Mouse (Mus musculus) thymus, postnatal 36 days (tissue): ENCODE results near the gene Higd2a.
"Not testable (repeated sequence)": the region's sequence is repeated elsewhere in the genome, so short reads cannot be mapped to it uniquely, and the experiment has no call there.

ENCODE experiments used
- DNase-seq, 2 experiments: peaks; one replicate each; pipeline ENCODE4 v3.0.0; 2022; ENCODE audit warnings: mixed read lengths in 2 of 2

Higd2a gene

GRCm38 (mm10) chr13:54582860-54583259 is 7.1 kb upstream of the Higd2a start:
- no peak for DNase-seq

GRCm38 (mm10) chr13:54585831-54586230 is 4.2 kb upstream of the Higd2a start:
- DNase-seq, result no peak

DNA sequence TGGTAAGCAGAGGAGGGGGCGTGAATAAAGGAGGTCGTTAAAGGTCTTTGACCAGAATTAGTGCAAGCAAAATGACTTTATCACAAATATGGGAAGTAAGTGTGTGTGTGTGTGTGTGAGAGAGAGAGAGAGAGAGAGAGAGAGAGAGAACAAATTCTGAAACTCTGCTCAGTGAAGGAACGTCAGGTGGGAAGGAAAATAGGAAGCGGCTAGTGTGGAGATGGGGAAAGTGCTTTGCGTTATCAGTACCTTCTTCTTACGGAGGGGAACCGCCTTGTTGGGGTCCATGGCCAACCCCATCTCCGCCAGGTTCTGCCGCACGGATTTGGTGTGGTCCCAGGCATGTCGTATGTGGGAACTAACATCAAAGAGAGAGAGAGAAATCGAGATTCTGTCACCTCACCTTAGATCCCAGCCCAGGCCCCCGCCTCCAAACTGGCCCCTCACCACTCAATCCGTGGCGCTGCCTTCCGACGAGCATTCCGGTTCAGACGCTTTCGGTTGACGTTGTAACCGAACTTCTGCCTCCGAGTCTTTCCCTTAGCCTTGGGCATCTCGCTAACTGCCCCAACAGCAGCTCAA is 502 bp upstream of the Higd2a start:
- no peak for DNase-seq

- DNase-seq, result no peak
These were observed 1.9 kb downstream of the Higd2a start for GRCm38 (mm10) chr13:54591776-54592356.

- DNase-seq, result no peak
These were observed 3.6 kb downstream of the Higd2a start for GRCm38 (mm10) chr13:54593617-54594016.

DNA sequence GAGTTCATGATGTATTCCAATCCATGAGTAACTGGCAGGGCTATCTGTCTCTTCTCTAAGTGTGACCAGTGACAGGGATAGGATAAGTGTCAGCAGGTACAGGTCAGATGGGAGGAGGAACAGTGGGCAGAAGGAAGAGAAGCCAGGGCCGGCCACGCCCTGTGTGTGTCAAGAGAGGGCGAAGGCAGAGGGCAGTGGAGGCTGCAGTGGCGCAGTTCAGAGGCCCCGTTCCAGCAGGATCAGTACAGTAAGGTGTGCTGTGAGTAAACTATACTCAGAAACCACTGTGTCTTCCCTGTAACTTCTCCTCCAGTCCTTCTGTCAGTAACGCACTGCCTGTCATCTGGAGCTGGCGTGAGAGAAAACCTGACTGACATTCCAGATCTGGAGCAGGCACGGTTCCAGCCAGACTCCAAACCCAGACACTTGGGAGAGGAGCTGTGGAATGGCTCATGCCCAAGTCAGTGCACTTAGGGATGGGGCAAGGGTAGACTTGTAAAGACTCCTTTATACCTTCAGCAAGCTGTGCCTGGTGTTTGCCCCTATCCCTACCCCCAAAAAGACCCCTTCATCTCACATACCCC is 6.2 kb downstream of the Higd2a start:
- no peak for DNase-seq

DNA sequence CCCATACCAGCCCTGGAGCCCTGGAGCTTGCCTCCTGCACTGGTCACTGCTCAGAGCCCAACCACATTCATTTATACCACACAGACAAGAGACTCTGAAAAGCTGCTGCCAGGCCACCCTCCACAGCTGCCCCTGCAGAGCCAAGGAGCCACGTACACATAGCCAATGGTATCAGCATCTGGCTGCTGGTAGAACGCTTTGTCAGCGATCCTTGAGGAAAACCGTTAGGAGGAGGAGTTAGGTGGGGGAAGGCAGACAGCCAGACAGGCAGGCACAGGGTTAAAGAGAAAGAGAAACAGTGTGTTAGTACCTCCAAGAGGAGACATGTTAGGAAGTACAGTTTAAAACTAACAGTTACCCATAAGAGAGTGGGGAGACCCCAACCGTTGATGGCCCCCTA is 6.9 kb downstream of the Higd2a start:
- DNase-seq, result no peak

DNA sequence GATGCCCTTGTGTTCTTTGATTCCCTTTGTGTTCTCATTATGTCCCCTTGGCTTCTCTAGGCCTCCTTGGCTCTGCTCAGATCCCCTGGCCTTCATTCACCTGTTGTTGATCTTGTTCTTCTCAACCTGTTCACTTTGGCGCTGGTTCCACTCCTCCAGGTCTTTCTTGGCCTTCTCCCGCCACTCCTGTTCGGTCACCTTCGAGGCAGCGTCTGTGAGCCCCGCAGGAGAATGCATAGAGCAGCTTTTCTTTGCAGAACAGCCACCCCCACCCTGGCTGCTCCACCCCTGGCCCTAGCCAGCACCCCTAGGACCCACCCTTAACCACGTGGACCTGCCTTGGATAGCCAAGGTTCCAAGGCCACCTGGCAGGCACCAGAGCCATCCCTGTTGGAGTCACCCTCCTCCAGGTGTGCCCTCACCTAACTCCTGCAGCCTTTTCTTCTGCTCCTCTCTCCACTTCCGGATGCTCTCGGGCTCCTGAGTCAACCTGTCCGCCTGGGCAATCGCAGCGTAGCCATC is 8.7 kb downstream of the Higd2a start:
- DNase-seq, result no peak

DNA sequence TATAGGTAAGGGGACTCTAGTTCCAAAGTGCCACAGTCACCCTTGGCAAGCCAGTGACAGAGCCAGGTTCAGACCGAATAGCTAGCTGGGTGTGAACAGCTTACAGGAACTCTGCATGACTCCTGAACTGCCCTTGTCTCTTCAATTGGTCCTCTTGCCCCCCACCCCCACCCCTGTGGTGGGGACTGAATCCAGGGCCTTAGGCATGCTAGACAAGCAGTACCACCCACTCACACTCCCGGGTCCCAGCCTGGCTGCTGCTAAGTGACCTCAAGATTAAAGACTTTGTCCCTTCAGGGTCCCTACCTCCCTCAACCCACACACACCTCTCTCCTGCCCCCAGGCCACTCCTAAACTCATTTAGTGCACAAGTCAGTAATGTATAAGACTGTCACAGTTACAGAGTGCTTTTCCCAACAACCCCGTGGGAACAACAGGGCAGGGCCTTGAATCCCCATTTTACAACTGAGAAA is 12.7 kb downstream of the Higd2a start:
- no peak for DNase-seq

GRCm38 (mm10) chr13:54603501-54603900 is 13.5 kb downstream of the Higd2a start:
- no peak for DNase-seq

GRCm38 (mm10) chr13:54604221-54604620 is 14.2 kb downstream of the Higd2a start:
- DNase-seq, result no peak

- no peak for DNase-seq
These were observed 15.4 kb downstream of the Higd2a start for GRCm38 (mm10) chr13:54605426-54605825.

- no peak for DNase-seq
These were observed 17.2 kb downstream of the Higd2a start for GRCm38 (mm10) chr13:54607204-54607603.

GRCm38 (mm10) chr13:54608002-54608401 is 18.0 kb downstream of the Higd2a start:
- no peak for DNase-seq

GRCm38 (mm10) chr13:54608666-54609065 is 18.7 kb downstream of the Higd2a start:
- no peak for DNase-seq

- DNase-seq, result no peak
These were observed 19.3 kb downstream of the Higd2a start for GRCm38 (mm10) chr13:54609301-54609700.

GRCm38 (mm10) chr13:54610613-54610971 is 20.6 kb downstream of the Higd2a start:
- no peak for DNase-seq

DNA sequence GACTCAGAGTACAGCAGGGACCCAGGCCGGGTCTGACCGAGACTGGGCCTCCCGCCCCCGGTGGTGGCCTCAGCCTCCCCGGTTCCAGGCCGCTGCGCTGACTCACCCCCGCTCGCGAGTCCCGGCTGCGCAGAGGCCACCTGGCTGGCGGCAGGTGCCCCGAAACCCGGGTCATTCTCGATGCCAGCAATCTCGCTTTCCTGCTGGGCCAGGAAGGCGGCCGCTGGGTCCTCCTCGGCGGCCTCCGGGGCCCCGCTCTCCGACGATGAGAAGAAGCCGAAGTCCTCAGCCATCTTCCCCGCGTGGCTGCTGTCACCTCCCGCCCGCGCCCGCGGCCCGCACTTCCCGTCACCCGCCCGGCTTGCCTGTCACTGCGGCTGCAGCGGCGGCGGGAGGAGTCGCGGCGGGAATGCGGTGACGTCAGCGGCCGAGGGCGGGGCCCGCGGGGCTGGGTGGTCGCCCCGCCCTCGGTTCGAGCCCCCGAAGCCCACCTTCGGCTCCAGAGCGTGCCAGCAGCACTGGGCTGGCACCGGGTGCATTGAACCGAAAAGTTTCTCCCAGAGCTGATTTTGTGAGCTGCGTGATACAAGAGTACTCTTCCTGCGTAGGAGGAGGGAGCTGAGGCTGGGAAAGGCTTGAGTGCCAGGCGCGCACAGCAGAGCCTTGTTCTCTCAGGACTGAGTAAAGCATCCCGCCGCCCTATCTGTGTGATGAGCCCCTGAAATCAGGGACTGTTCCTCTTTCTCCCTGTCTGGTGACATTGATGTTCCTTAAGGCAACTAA is 21.2 kb downstream of the Higd2a start, which contains the start of gene Cltb:
Cltb (minus strand) TSS at position 373 of the 783 bp plus-strand sequence.
- DNase-seq, result peak; percentile 88

DNA sequence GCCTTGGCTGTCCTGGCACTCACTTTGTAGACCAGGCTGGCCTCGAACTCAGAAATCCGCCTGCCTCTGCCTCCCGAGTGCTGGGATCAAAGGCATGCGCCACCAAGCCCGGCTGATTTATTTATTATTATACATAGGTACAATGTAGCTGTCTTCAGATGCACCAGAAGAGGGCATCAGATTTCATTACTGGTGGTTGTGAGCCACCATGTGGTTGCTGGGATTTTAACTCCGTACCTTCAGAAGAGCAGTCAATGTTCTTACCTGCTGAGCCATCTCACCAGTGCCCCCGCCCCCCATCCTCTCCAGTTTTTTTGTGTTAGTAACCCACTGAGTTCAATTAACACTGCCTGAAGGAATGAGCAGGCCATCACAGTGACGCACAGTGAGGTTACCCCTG is 23.1 kb downstream of the Higd2a start:
- not testable (repeated sequence) for DNase-seq

GRCm38 (mm10) chr13:54616307-54616706 is 26.3 kb downstream of the Higd2a start:
- DNase-seq, result no peak

GRCm38 (mm10) chr13:54616998-54617397 is 27.0 kb downstream of the Higd2a start:
- DNase-seq, result no peak

- DNase-seq, result peak; percentile 96 to 99
These were observed 31.3 kb downstream of the Higd2a start, which contains the start of gene Faf2 for GRCm38 (mm10) chr13:54621155-54621932. Gene Faf2 (plus strand): TSS chr13:54621784.
